Mouse (Mus musculus) limb, embryonic 12.5 days (tissue): ENCODE measurements at regions not wholly inside any gene's neighbourhood (a gene's known extent, or its start where the extent isn't known, plus 50 kb on each side); places are given as distances from the start of the nearest gene placed in this dataset.

Experiments used
- ATAC-seq: fragments of 200-750 bp; cut with Nextera tagmentation; 2 replicates; pipeline ENCODE4 v1.8.0; 2017; ENCODE audit warnings: low read depth, moderate TSS enrichment; ENCODE audit not compliant: insufficient number of reproducible peaks, insufficient read depth, low FRiP score, low TSS enrichment
- H3K27ac ChIP-seq: fragments of 300-500 bp; sonication (generic); 2 replicates; pipeline ENCODE4 v1.5.1; 2016; ENCODE audit warnings: mild to moderate bottlenecking, moderate library complexity
- H3K27me3 ChIP-seq: fragments of 300-500 bp; sonication (generic); 2 replicates; pipeline ENCODE4 v1.6.1; 2016; ENCODE audit warnings: mild to moderate bottlenecking, moderate library complexity
- H3K36me3 ChIP-seq: fragments of 300-500 bp; sonication (generic); 2 replicates; pipeline ENCODE4 v1.6.1; 2016; ENCODE audit warnings: mild to moderate bottlenecking, moderate library complexity
- H3K4me1 ChIP-seq: fragments of 300-500 bp; sonication (generic); replicated peaks from 2 replicates; pipeline ENCODE4 v1.6.1; 2016
- H3K4me2 ChIP-seq: fragments of 300-500 bp; sonication (generic); 2 replicates; pipeline ENCODE4 v1.6.1; 2016; ENCODE audit warnings: mild to moderate bottlenecking, moderate library complexity
- H3K4me3 ChIP-seq: fragments of 300-500 bp; sonication (generic); replicated peaks from 2 replicates; pipeline ENCODE4 v1.5.1; 2016; ENCODE audit warnings: mild to moderate bottlenecking
- H3K9ac ChIP-seq: fragments of 300-500 bp; sonication (generic); replicated peaks from 2 replicates; pipeline ENCODE4 v1.6.1; 2016; ENCODE audit warnings: mild to moderate bottlenecking, moderate library complexity
- H3K9me3 ChIP-seq: fragments of 300-500 bp; sonication (generic); 2 replicates; pipeline ENCODE4 v1.6.1; 2016; ENCODE audit warnings: mild to moderate bottlenecking, moderate library complexity
- WGBS: fragments of 180-500 bp; shearing (Covaris S2); methylation state at CpG from one replicate; pipeline ENCODE4 v1.1.7; 2016; 5-methylcytosine and 5-hydroxymethylcytosine counted together

DNA sequence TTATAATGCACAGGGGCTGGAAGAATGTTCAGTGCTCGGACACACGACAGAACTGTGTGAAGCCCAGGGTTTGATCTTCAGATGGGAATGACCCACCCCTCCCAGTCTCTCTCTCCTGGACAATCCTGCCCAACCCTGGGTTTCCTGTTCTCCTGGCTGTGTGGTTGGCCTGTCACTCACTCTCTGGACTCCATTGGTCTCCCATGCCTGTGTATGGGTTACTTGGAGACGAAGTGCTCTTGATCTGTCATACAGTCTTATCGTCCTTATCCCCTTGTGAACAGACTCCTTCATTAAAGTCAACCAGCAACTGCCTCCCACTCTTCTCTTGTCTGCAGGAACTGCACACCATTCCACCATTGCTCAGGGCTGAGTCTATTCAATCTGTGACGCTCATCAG is 247.7 kb upstream of the Adgrl2 start:
- H3K36me3 ChIP-seq: no peaks in the 10 kb centered on the region
- H3K4me3 ChIP-seq: no peak overlapping the region
- no peaks in the 10 kb centered on the region for H3K4me1 ChIP-seq
- no peaks in the 10 kb centered on the region for H3K27me3 ChIP-seq
- WGBS: 88% methylated on average over 5 of the region's 5 CpGs
- H3K27ac ChIP-seq: no peak overlapping the region
- H3K9me3 ChIP-seq: no peaks in the 10 kb centered on the region
- H3K4me2 ChIP-seq: no peak overlapping the region
- H3K9ac ChIP-seq: no peak overlapping the region
- ATAC-seq: no peak

DNA sequence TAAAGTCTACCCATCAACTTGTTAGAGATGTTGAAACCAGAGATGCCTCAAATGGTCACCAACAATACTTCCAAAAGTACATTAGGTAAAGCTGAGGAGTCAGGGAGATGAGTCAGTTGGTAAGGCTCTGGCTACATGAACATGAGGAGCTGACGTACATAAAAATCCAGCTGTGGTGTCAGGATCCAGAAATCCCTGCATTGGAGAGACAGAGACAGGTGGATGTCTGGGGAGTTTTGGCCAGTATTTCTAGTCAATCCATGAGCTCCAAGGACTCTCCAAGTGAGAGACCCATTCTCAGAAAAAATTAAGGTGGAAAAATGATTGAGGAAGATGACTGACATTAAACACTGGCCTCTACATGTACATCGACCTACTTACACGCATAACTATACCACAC is 244.8 kb upstream of the Adgrl2 start:
- H3K9me3 ChIP-seq: no peaks in the 10 kb centered on the region
- H3K4me2 ChIP-seq: no peak overlapping the region
- no peak overlapping the region for H3K4me3 ChIP-seq
- H3K36me3 ChIP-seq: no peaks in the 10 kb centered on the region
- no peak overlapping the region for H3K9ac ChIP-seq
- H3K27me3 ChIP-seq: no peaks in the 10 kb centered on the region
- 94% methylated on average over 3 of the region's 3 CpGs for WGBS
- no peak overlapping the region for H3K27ac ChIP-seq
- ATAC-seq: no peak
- H3K4me1 ChIP-seq: no peaks in the 10 kb centered on the region

DNA sequence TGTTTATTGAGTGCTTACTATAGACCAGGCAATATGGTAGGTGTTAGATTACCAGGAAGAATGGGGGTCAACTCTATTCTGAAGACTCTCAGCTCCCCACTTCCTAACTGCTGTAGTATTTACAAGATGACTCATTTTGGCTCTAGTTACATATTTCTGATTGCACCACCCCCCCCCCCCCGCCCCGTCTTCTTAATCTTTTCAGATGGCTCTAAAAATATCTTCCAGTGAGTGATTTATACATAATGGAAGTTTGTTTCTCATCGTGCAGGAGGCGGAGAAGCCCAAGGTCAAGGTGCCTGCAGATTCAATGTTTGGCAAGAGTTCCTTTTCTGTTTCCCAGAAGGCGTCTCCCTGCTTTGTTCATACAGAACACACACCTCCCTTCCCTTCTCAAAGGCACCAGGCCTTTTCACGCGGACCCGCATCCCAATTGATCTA is 243.4 kb upstream of the Adgrl2 start:
- no peak for ATAC-seq
- no peak overlapping the region for H3K4me3 ChIP-seq
- H3K27ac ChIP-seq: no peak overlapping the region
- H3K4me1 ChIP-seq: no peaks in the 10 kb centered on the region
- no peaks in the 10 kb centered on the region for H3K27me3 ChIP-seq
- no peak overlapping the region for H3K4me2 ChIP-seq
- 0 out of 2 replicates have a peak, but pooled peaks cover 3% of the 10 kb centered on the region for H3K9me3 ChIP-seq
- WGBS: 93% methylated on average over 8 of the region's 8 CpGs
- no peaks in the 10 kb centered on the region for H3K36me3 ChIP-seq
- no peak overlapping the region for H3K9ac ChIP-seq

DNA sequence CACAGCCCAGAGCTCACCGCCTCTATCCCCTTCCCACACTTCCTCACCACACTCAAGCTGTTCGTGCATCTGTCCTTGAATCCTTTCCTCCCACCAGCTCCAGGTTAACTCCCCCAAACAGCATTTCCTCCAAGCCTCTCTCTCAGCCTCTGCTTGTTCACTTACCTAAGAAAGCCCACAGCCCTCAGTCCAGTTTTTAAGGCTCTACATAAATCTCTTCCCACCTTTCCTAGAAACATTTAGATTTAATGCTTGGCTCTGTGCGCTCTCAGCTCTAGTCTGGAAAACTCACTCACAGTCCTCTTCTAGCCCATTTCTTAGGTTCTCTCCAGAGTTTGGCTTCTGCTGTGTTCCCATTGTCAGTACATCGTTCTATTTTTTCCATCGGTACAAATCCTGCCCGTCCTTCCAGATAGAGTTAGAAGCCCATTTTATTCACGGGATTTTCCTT is 242.9 kb upstream of the Adgrl2 start:
- H3K27ac ChIP-seq: no peak overlapping the region
- H3K9me3 ChIP-seq: 0 out of 2 replicates have a peak, but pooled peaks cover 3% of the 10 kb centered on the region
- no peaks in the 10 kb centered on the region for H3K27me3 ChIP-seq
- no peak for ATAC-seq
- H3K4me2 ChIP-seq: no peak overlapping the region
- H3K4me3 ChIP-seq: no peak overlapping the region
- no peaks in the 10 kb centered on the region for H3K4me1 ChIP-seq
- 79% methylated on average over 7 of the region's 7 CpGs for whole genome bisulfite sequencing
- H3K36me3 ChIP-seq: no peaks in the 10 kb centered on the region
- no peak overlapping the region for H3K9ac ChIP-seq

DNA sequence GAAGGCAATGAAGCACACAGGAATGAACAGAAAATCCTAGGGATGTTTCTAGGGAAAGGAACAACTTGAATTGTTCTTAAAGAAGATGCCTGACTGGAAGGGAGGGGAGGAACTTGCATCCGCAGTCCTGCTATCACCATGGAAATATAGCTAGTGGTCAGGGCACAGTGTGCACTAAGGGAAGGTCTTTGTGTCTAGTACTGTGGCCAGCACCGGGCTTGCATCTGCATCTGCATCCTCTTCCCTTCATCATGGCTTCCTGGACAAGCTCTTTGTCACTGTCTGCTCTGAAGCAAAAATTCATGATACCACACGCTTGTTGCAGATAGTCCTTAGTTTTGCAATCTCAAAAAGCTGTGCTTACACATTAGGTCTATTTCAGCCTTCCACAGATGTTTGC is 241.0 kb upstream of the Adgrl2 start:
- no peaks in the 10 kb centered on the region for H3K36me3 ChIP-seq
- WGBS: 96% methylated on average over 3 of the region's 3 CpGs
- no peak overlapping the region for H3K4me2 ChIP-seq
- no peak overlapping the region for H3K9ac ChIP-seq
- no peaks in the 10 kb centered on the region for H3K4me1 ChIP-seq
- no peaks in the 10 kb centered on the region for H3K27me3 ChIP-seq
- no peak overlapping the region for H3K4me3 ChIP-seq
- H3K27ac ChIP-seq: no peak overlapping the region
- 0 out of 2 replicates have a peak, but pooled peaks cover 3% of the 10 kb centered on the region for H3K9me3 ChIP-seq
- ATAC-seq: no peak

DNA sequence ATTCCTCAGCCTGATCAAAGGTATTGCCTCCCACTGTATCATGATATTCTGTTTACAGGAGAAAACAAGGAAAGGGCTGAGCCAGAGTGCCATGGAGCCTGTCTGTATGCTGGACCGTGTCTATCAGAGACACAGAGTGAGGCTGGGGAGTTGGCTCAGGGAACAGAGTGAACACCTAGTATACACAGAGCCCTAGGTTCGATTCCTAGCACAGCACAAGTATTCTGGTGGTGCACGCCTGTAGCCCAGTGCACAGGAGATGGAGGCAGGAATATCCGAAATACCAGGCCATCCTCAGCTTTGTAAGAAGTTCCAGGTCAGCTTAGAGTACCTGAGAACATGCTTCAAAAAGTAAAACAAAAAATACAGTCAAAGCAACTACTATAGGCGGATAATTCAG is 237.2 kb upstream of the Adgrl2 start:
- H3K27ac ChIP-seq: no peak overlapping the region
- WGBS: 90% methylated on average over 5 of the region's 5 CpGs
- 0 out of 2 replicates have a peak, but pooled peaks cover 3% of the 10 kb centered on the region for H3K9me3 ChIP-seq
- H3K9ac ChIP-seq: no peak overlapping the region
- no peaks in the 10 kb centered on the region for H3K4me1 ChIP-seq
- H3K27me3 ChIP-seq: no peaks in the 10 kb centered on the region
- H3K4me2 ChIP-seq: no peak overlapping the region
- ATAC-seq: no peak
- H3K4me3 ChIP-seq: no peak overlapping the region
- no peaks in the 10 kb centered on the region for H3K36me3 ChIP-seq

DNA sequence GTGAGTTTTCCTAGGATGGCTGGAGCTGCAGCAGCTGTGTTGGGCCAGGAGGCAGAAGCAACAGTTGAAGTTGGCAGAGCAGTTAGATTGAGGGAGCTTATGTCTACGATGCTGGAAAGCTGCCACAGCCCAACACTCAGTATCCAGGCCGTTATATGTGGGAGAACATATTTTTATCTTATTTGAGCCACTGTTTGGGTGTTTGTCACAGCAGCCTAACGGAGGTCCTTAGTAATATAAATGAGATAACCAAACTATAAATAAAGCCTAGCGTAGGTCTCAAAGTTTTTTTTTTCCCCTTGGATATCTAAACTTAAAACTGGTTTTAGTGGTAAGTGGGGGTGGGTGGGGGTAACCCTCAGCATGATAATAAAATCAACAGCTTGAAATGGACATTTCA is 236.4 kb upstream of the Adgrl2 start:
- H3K36me3 ChIP-seq: no peaks in the 10 kb centered on the region
- H3K4me2 ChIP-seq: no peak overlapping the region
- no peak overlapping the region for H3K4me3 ChIP-seq
- ATAC-seq: no peak
- H3K4me1 ChIP-seq: no peaks in the 10 kb centered on the region
- 0 out of 2 replicates have a peak, but pooled peaks cover 3% of the 10 kb centered on the region for H3K9me3 ChIP-seq
- no peaks in the 10 kb centered on the region for H3K27me3 ChIP-seq
- 75% methylated on average over 4 of the region's 4 CpGs for WGBS
- H3K9ac ChIP-seq: no peak overlapping the region
- H3K27ac ChIP-seq: no peak overlapping the region

DNA sequence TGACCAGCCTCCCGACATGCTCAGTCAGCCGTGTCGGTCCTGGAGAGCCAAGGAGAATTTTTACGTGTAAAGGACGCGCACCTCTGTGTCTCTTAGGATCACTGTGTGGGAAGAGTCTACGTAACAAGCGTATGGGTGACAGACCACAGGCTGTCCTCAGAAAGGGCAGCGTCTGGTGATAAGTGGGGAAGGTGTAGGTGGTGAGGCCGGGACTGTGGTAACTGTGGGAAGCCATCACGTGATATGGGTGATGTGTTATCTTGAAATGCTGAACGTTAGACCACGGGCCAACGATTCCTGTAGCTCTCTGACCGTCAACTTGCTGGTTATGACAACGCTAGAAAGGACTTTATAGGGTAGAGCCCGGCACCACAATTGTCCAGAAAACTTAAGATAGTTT is 235.3 kb upstream of the Adgrl2 start:
- H3K27ac ChIP-seq: no peak overlapping the region
- no peak overlapping the region for H3K4me2 ChIP-seq
- 91% methylated on average over 17 of the region's 17 CpGs for WGBS
- H3K4me3 ChIP-seq: no peak overlapping the region
- no peaks in the 10 kb centered on the region for H3K4me1 ChIP-seq
- no peaks in the 10 kb centered on the region for H3K27me3 ChIP-seq
- ATAC-seq: no peak
- 0 out of 2 replicates have a peak, but pooled peaks cover 3% of the 10 kb centered on the region for H3K9me3 ChIP-seq
- no peak overlapping the region for H3K9ac ChIP-seq
- no peaks in the 10 kb centered on the region for H3K36me3 ChIP-seq

DNA sequence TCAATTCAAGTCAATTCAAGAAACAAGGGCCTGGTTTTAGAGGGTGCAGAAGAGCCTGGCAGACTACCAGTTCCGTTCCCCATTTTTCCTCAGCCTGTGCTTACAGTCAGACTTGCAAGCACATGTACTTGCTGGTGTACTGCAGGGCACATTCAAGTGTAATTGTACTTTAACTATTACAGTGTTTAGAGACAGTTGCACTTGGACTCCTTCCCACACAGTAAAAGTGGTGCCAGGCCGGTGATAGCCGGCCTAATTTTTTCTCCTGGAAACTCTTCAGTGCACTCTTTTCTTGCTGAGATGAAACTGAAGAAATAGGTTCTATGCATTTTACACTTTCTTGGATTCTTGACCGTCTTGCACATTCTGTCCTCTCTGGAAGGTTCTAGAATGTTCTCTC is 233.9 kb upstream of the Adgrl2 start:
- Histone ChIP-seq H3K4me3 (no peak overlapping the region), H3K4me2 (no peak overlapping the region), H3K27me3 (no peaks in the 10 kb centered on the region), H3K36me3 (no peaks in the 10 kb centered on the region), H3K4me1 (peaks cover 10% of the 10 kb centered on the region), H3K9ac (no peak overlapping the region), H3K27ac (no peak overlapping the region), H3K9me3 (0 out of 2 replicates have a peak, but pooled peaks cover 2% of the 10 kb centered on the region)
- no peak for ATAC-seq
- 84% methylated on average over 4 of the region's 4 CpGs for WGBS

DNA sequence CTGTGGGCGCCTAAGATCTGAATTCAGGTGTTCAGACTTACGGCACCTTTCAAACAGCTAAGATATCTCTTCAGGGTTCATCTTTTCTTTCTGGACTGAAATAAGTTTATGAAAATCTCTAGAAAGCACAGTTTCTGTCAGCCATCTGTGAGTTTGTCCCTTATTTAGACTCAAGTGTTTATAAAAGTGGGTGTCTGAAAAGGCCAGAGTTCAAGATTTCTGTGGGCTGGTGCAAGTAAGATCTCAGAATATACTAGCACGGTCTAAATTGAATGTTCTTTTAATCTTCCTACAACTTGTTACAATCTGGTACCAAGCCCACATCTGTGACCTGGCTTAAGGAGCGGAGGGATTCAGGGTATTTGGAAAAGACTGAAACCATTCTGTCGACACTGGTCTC is 233.4 kb upstream of the Adgrl2 start:
- H3K4me2 ChIP-seq: no peak overlapping the region
- H3K4me3 ChIP-seq: no peak overlapping the region
- no peaks in the 10 kb centered on the region for H3K9me3 ChIP-seq
- H3K36me3 ChIP-seq: no peaks in the 10 kb centered on the region
- no peak for ATAC-seq
- no peaks in the 10 kb centered on the region for H3K27me3 ChIP-seq
- 91% methylated on average over 5 of the region's 5 CpGs for whole genome bisulfite sequencing
- peaks cover 10% of the 10 kb centered on the region for H3K4me1 ChIP-seq
- no peak overlapping the region for H3K27ac ChIP-seq
- no peak overlapping the region for H3K9ac ChIP-seq

DNA sequence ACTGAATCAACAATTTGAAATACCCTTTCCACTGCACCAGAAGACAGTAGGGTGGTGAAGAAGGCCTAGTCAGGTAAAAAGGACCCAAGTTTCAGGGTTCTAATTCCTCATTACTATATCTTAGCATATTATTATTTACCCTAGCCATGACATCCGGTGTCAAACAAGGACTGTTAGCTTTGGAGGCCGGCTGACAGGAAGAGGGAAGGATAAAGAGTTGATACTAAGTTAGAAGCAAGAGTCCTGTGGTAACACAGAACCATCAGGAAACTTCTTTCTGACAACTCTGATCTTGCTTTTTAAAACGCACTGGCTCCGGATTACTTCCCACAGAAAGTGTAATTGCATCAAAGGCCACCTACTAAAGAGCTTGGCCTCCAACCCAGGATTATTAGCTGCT is 230.6 kb upstream of the Adgrl2 start:
- H3K4me1 ChIP-seq: peaks cover 10% of the 10 kb centered on the region
- no peaks in the 10 kb centered on the region for H3K27me3 ChIP-seq
- no peak overlapping the region for H3K4me2 ChIP-seq
- H3K9me3 ChIP-seq: no peaks in the 10 kb centered on the region
- 67% methylated on average over 4 of the region's 4 CpGs for whole genome bisulfite sequencing
- H3K27ac ChIP-seq: no peak overlapping the region
- no peak overlapping the region for H3K9ac ChIP-seq
- H3K4me3 ChIP-seq: no peak overlapping the region
- ATAC-seq: no peak
- no peaks in the 10 kb centered on the region for H3K36me3 ChIP-seq

DNA sequence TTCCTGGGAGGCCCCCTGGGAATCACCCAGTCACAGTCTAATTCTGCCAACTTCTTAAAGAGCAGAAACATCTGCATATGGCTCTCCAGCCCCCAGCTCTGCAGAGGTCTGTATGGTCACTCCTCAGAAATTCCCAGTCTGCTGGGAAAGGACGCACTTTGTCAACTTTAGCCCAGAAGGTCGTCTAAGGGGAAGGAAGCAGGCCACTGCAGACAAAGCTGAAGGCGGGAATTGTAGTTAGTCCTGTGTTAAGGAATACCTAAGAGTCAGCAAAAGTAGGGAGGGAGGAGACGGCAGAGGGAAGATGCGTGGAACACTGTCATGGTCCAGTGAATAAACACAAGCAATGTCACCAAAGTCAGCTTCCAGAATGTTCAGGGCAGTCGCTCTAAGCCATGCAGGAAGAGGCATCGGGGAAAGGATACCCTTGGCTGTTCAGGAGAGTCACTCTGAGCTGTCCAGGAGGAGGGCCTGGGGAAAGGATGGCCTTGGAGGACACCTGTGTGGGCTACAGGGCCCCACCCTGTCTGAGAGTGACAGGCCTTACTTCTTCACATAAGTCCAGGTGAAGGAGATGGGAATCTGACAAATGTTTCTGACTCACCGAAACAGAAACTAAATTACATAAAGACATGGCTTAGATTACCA is 230.1 kb upstream of the Adgrl2 start:
- Histone ChIP-seq H3K27ac (no peak overlapping the region), H3K4me1 (peaks cover 10% of the 10 kb centered on the region), H3K27me3 (no peaks in the 10 kb centered on the region), H3K36me3 (no peaks in the 10 kb centered on the region), H3K4me2 (no peak overlapping the region), H3K4me3 (no peak overlapping the region), H3K9me3 (no peaks in the 10 kb centered on the region), H3K9ac (no peak overlapping the region)
- 72% methylated on average over 8 of the region's 8 CpGs for WGBS
- no peak for ATAC-seq
